Mouse (Mus musculus) liver, embryonic 13.5 days (tissue): ENCODE results near the gene Capn2. TPM values are rescaled to one million over a fixed set of nuclear protein-coding genes. Genes with fewer than 3 reads are reported as not detected.

ENCODE experiments used
- ATAC-seq: fragments of 200-750 bp; cut with Nextera tagmentation; 2 replicates; pipeline ENCODE4 v1.8.0; 2017; ENCODE audit warnings: low read depth, mild to moderate bottlenecking, moderate number of reproducible peaks, moderate library complexity
- DNase-seq: peaks from one replicate; pipeline ENCODE4 v3.0.0; 2022
- H3K27ac ChIP-seq: fragments of 300-500 bp; sonication (generic); 2 replicates; pipeline ENCODE4 v1.5.1; 2015; ENCODE audit warnings: moderate library complexity, mild to moderate bottlenecking, inconsistent platforms
- H3K27me3 ChIP-seq: fragments of 300-500 bp; sonication (generic); 2 replicates; pipeline ENCODE4 v1.6.1; 2015; ENCODE audit warnings: mild to moderate bottlenecking, inconsistent platforms
- H3K36me3 ChIP-seq: fragments of 300-500 bp; sonication (generic); 2 replicates; pipeline ENCODE4 v1.6.1; 2015; ENCODE audit warnings: mild to moderate bottlenecking, inconsistent platforms
- H3K4me1 ChIP-seq: fragments of 300-500 bp; sonication (generic); replicated peaks from 2 replicates; pipeline ENCODE4 v1.6.1; 2015; ENCODE audit warnings: inconsistent platforms
- H3K4me2 ChIP-seq: fragments of 300-500 bp; sonication (generic); 2 replicates; pipeline ENCODE4 v1.6.1; 2015; ENCODE audit warnings: inconsistent platforms, mild to moderate bottlenecking, moderate library complexity
- H3K4me3 ChIP-seq: fragments of 300-500 bp; sonication (generic); replicated peaks from 2 replicates; pipeline ENCODE4 v1.5.1; 2015; ENCODE audit warnings: mild to moderate bottlenecking, inconsistent platforms
- H3K9ac ChIP-seq: fragments of 300-500 bp; sonication (generic); 2 replicates; pipeline ENCODE4 v1.6.1; 2015; ENCODE audit warnings: mild to moderate bottlenecking, inconsistent platforms
- H3K9me3 ChIP-seq: fragments of 300-500 bp; sonication (generic); replicated peaks from 2 replicates; pipeline ENCODE4 v1.6.1; 2016; ENCODE audit warnings: inconsistent platforms
- WGBS: fragments of 180-500 bp; shearing (Covaris S2); methylation state at CpG from one replicate; pipeline ENCODE4 v1.1.7; 2015; ENCODE audit not compliant: insufficient replicate concordance; 5-methylcytosine and 5-hydroxymethylcytosine counted together
- polyA plus RNA-seq: library from polyadenylated mRNA; unstranded; fragments of >200 nt; fragmentation: Nextera tagmentation; extraction: Ambion mirVana; gene quantifications from 2 replicates; pipeline ENCODE4 v1.2.1, GENCODE M21; 2015

Gene Capn2
- polyA plus RNA-seq, 1 experiment from 2014 or later, result 22.2 TPM

GRCm38 (mm10) chr1:182522961-182523360 is 5.6 kb upstream of the Capn2 start:
- WGBS, result 52% methylated on average over 5 of the region's 5 CpGs
- DNase-seq, result no peak
- Histone ChIP-seq H3K27me3 (peaks cover 19% of the 10 kb centered on the region), H3K9ac (no peak overlapping the region), H3K4me2 (no peak overlapping the region), H3K27ac (no peak overlapping the region), H3K4me1 (peaks cover 1% of the 10 kb centered on the region; the same call in 1 of the 2 replicates), H3K4me3 (no peak overlapping the region), H3K9me3 (no peaks in the 10 kb centered on the region), H3K36me3 (no peaks in the 10 kb centered on the region)
- no peak for ATAC-seq

- WGBS, result 56% methylated on average over 8 of the region's 8 CpGs
- DNase-seq, result no peak
- Histone ChIP-seq H3K4me1 (peaks cover 3% of the 10 kb centered on the region; the same call in 1 of the 2 replicates), H3K9me3 (no peaks in the 10 kb centered on the region), H3K27ac (no peak overlapping the region), H3K4me3 (no peak overlapping the region), H3K4me2 (no peak overlapping the region), H3K27me3 (peaks cover 34% of the 10 kb centered on the region), H3K36me3 (no peaks in the 10 kb centered on the region), H3K9ac (no peak overlapping the region)
- no peak for ATAC-seq
Observed at GRCm38 (mm10) chr1:182520938-182521500, 3.6 kb upstream of the Capn2 start.

- DNase-seq, result no peak
- peaks cover 5% of the 10 kb centered on the region for H3K4me1 ChIP-seq
- peaks cover 42% of the 10 kb centered on the region for H3K27me3 ChIP-seq
- H3K36me3 ChIP-seq, result no peaks in the 10 kb centered on the region
- ATAC-seq, result no peak
- no peak overlapping the region for H3K9ac ChIP-seq
- no peaks in the 10 kb centered on the region for H3K9me3 ChIP-seq
- no peak overlapping the region for H3K4me2 ChIP-seq
- H3K27ac ChIP-seq, result 0 out of 2 replicates have a peak overlapping the region, but pooled peaks have one; percentile 23
- WGBS, result 24% methylated on average over 14 of the region's 14 CpGs
- H3K4me3 ChIP-seq, result no peak overlapping the region
Observed at GRCm38 (mm10) chr1:182520091-182520937, 2.9 kb upstream of the Capn2 start.

- Histone ChIP-seq H3K36me3 (no peaks in the 10 kb centered on the region), H3K4me1 (peaks cover 9% of the 10 kb centered on the region), H3K9ac (no peak overlapping the region), H3K27ac (no peak overlapping the region), H3K4me2 (no peak overlapping the region), H3K27me3 (peaks cover 43% of the 10 kb centered on the region), H3K4me3 (no peak overlapping the region), H3K9me3 (no peaks in the 10 kb centered on the region)
- no peak for ATAC-seq
- no peak for DNase-seq
- 59% methylated on average over 5 of the region's 5 CpGs for WGBS
Observed at GRCm38 (mm10) chr1:182519341-182519740, 1.9 kb upstream of the Capn2 start.

- Histone ChIP-seq H3K27ac (no peak overlapping the region), H3K4me1 (peaks cover 9% of the 10 kb centered on the region), H3K27me3 (peaks cover 43% of the 10 kb centered on the region), H3K9me3 (no peaks in the 10 kb centered on the region), H3K4me2 (no peak overlapping the region), H3K4me3 (no peak overlapping the region), H3K9ac (no peak overlapping the region), H3K36me3 (no peaks in the 10 kb centered on the region)
- WGBS, result 71% methylated on average over 6 of the region's 6 CpGs
- DNase-seq, result no peak
- ATAC-seq, result no peak
Observed at GRCm38 (mm10) chr1:182518811-182519210, 1.4 kb upstream of the Capn2 start.

- WGBS, result 64% methylated on average over 10 of the region's 10 CpGs
- H3K4me2 ChIP-seq, result no peak overlapping the region
Observed at GRCm38 (mm10) chr1:182518143-182518680, 804 bp upstream of the Capn2 start.

GRCm38 (mm10) chr1:182517677-182518011 is 236 bp upstream of the Capn2 start:
- DNase-seq (no peak), ATAC-seq (no peak; the same call in 1 of the 2 replicates)
- H3K4me2 ChIP-seq, result peak overlapping the region; percentile 69
- no peaks in the 10 kb centered on the region for H3K36me3 ChIP-seq
- H3K27me3 ChIP-seq, result peaks cover 43% of the 10 kb centered on the region
- peaks cover 18% of the 10 kb centered on the region for H3K4me1 ChIP-seq
- H3K4me3 ChIP-seq, result peak overlapping the region; percentile 63
- peak overlapping the region; percentile 68 for H3K9ac ChIP-seq
- no peak overlapping the region for H3K27ac ChIP-seq
- H3K9me3 ChIP-seq, result no peaks in the 10 kb centered on the region
- WGBS, result 3% methylated on average over 10 of the region's 10 CpGs

More at GRCm38 (mm10) chr1:182518143-182518680, 804 bp upstream of the Capn2 start:
- DNase-seq (no peak), ATAC-seq (no peak)
- Histone ChIP-seq H3K27me3 (peaks cover 43% of the 10 kb centered on the region), H3K9ac (no peak overlapping the region), H3K9me3 (no peaks in the 10 kb centered on the region), H3K4me3 (no peak overlapping the region), H3K27ac (no peak overlapping the region), H3K36me3 (no peaks in the 10 kb centered on the region), H3K4me1 (peaks cover 12% of the 10 kb centered on the region)

- Histone ChIP-seq H3K36me3 (0 out of 2 replicates have a peak, but pooled peaks cover 8% of the 10 kb centered on the region), H3K27me3 (peaks cover 40% of the 10 kb centered on the region), H3K27ac (no peak overlapping the region), H3K9ac (no peak overlapping the region), H3K4me2 (no peak overlapping the region), H3K4me3 (no peak overlapping the region), H3K9me3 (no peaks in the 10 kb centered on the region), H3K4me1 (peaks cover 21% of the 10 kb centered on the region)
- DNase-seq (no peak), ATAC-seq (no peak)
- 68% methylated on average over 10 of the region's 10 CpGs for WGBS
Observed at GRCm38 (mm10) chr1:182514803-182515590, 2.4 kb downstream of the Capn2 start.

GRCm38 (mm10) chr1:182513714-182514113 is 3.7 kb downstream of the Capn2 start:
- 66% methylated on average over 5 of the region's 5 CpGs for WGBS

GRCm38 (mm10) chr1:182512901-182513410 is 4.5 kb downstream of the Capn2 start:
- DNase-seq (no peak), ATAC-seq (no peak)
- no peak overlapping the region for H3K4me3 ChIP-seq
- no peak overlapping the region for H3K4me2 ChIP-seq
- H3K4me1 ChIP-seq, result peaks cover 21% of the 10 kb centered on the region
- WGBS, result 34% methylated on average over 5 of the region's 5 CpGs
- no peak overlapping the region for H3K9ac ChIP-seq
- 0 out of 2 replicates have a peak, but pooled peaks cover 9% of the 10 kb centered on the region for H3K36me3 ChIP-seq
- H3K27ac ChIP-seq, result no peak overlapping the region
- no peaks in the 10 kb centered on the region for H3K9me3 ChIP-seq
- peaks cover 28% of the 10 kb centered on the region for H3K27me3 ChIP-seq

More at GRCm38 (mm10) chr1:182513714-182514113, 3.7 kb downstream of the Capn2 start:
- H3K9me3 ChIP-seq, result no peaks in the 10 kb centered on the region
- no peak for DNase-seq
- no peak overlapping the region for H3K4me3 ChIP-seq
- H3K4me1 ChIP-seq, result peaks cover 21% of the 10 kb centered on the region
- 0 out of 2 replicates have a peak, but pooled peaks cover 9% of the 10 kb centered on the region for H3K36me3 ChIP-seq
- no peak for ATAC-seq
- H3K9ac ChIP-seq, result no peak overlapping the region
- peaks cover 35% of the 10 kb centered on the region for H3K27me3 ChIP-seq
- H3K27ac ChIP-seq, result no peak overlapping the region
- no peak overlapping the region for H3K4me2 ChIP-seq

GRCm38 (mm10) chr1:182511778-182512177 is 5.6 kb downstream of the Capn2 start:
- H3K9ac ChIP-seq, result no peak overlapping the region
- no peak for DNase-seq
- H3K9me3 ChIP-seq, result no peaks in the 10 kb centered on the region
- H3K4me1 ChIP-seq, result peaks cover 18% of the 10 kb centered on the region
- H3K4me3 ChIP-seq, result no peak overlapping the region
- H3K36me3 ChIP-seq, result 0 out of 2 replicates have a peak, but pooled peaks cover 9% of the 10 kb centered on the region
- H3K4me2 ChIP-seq, result no peak overlapping the region
- H3K27me3 ChIP-seq, result peaks cover 16% of the 10 kb centered on the region
- ATAC-seq, result no peak
- no peak overlapping the region for H3K27ac ChIP-seq
- 41% methylated on average over 8 of the region's 8 CpGs for WGBS
